In the genomic region with DNA sequence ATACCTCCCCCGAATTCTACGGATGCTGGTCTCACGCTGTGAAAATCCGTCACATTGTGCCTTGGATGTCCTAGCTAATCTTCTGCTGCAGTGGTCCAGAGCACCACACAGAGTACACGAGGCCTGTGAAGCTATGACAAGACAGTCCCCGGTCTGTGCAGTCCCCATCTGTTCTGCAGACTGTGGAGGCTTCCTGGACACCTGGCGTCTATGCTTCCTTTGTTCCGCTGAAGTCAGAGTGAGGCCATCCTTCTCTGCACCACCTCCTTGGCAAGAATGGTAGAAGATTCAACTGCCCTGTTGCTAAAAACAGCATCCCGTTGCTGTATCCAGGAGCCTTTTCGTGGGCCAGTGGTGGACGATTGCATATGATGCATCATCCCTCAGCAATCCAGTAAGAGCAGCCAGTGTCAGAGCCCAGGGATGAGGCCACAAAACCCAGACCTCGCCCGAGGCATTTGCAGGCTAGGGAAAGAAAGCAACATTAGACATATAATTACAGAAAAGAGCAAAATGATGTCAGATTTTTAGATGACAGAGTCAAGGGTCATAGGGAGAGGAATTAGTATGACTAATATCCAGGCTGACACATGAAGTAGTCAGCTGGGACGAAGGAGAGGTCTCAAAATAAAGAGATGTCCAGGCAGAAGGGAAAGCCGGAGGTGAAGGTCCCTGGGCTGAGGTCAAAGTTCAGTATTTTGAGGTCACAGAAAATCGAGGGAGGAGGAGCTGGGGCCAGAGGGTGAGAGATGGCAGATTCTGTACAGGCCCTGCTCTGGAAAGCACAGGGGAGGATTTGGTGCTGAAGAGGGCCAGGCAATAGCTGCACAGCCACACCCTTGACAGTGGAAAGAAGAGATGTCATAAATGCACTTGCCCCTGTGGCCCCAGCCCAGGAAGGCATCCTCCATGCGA, we compare ENCODE assay signal across 14 mouse cellular contexts. TPM values are rescaled to one million over a fixed set of nuclear protein-coding genes. Genes with fewer than 3 reads are reported as not detected.
A peak's percentile ranks its signal among the peaks of the same experiment; 100 is the strongest.
DNase-seq lines count a peak whose midpoint lies in the region; ATAC-seq and TF ChIP-seq lines count a peak whose summit lies in the region.
"Had no signal": no experiment of that assay in that cellular context is flagged by ENCODE, and none has a peak within 500 bp of the region (broad histone marks: within the 10 kb centered on the region; RNA-seq: fewer than 3 reads in every experiment).

No protein-coding gene starts in this region.

- no peak overlapping the region for H3K4me2 ChIP-seq in forebrain, postnatal 0 days (ENCODE audit: low read depth)
- H3K4me2 ChIP-seq: liver, embryonic 12.5 days; midbrain, embryonic 11.5 days had no signal

- 79% methylated on average over 17 of the region's 17 CpGs for WGBS in forebrain, postnatal 0 days

- H3K4me3 ChIP-seq in forebrain, postnatal 0 days (ENCODE audit: low read depth, low read length) = no peak overlapping the region
- H3K4me3 ChIP-seq: liver, embryonic 12.5 days had no signal

- H3K9ac ChIP-seq in forebrain, postnatal 0 days = no peak overlapping the region
- H3K9ac ChIP-seq: liver, embryonic 12.5 days had no signal

- H3K27ac ChIP-seq in forebrain, postnatal 0 days (ENCODE audit: low read depth, low read length) = no peak overlapping the region
- H3K27ac ChIP-seq: liver, embryonic 12.5 days had no signal

- peak; percentile 99 for ATAC-seq in Patski
- no peak for ATAC-seq in forebrain, postnatal 0 days
- ATAC-seq: inflammation-experienced regulatory T-cells, adult 6 months; liver, embryonic 12.5 days; lung, postnatal 0 days had no signal

- no peaks in the 10 kb centered on the region for H3K9me3 ChIP-seq in forebrain, postnatal 0 days (ENCODE audit: low read length)
- H3K9me3 ChIP-seq: liver, embryonic 12.5 days had no signal

- in situ Hi-C loops in Patski (cut with MboI; ENCODE audit: low pct_unique_long_range_greater_than_20kb) = loop anchor here (5.0 kb wide), 2 partner anchors 78 to 187 kb away; no protein-coding TSS in a partner anchor

- no peak for TF ChIP-seq CTCF in Patski (IDR thresholded peaks at IDR 0.05)
- TF ChIP-seq CTCF in forebrain, postnatal 0 days (IDR thresholded peaks at IDR 0.05; ENCODE audit: low read depth) = no peak

- intact Hi-C loops in gastrocnemius, postnatal 36 days (cut with DNase I) = loop anchor here (5.0 kb wide), 1 partner anchor 73 kb away; no protein-coding TSS in a partner anchor

- CTCF ChIA-PET in Patski (lab: Charles Lee) = no interaction called here

- POLR2A ChIA-PET in Patski (lab: Charles Lee) = no interaction called here

- DNase-seq in gastrocnemius, adult 18-20 months (ENCODE audit: low spot score) = peak; percentile 23
- no peak for DNase-seq in gastrocnemius, postnatal 36 days
- DNase-seq in 3T3-L1 (ENCODE audit: low read depth, low spot score) (peak; percentile 97), Patski (ENCODE audit: low read depth, low spot score) (peak; percentile 90)
- peak; percentile 31 for DNase-seq in thymus, postnatal 0 days (ENCODE audit: low spot score)
- no peak for DNase-seq in right cerebral cortex, postnatal 25 days
- no peak for DNase-seq in forebrain, postnatal 0 days
- DNase-seq: adrenal gland, adult 8-10 months; kidney, postnatal 14 days had no signal

- H3K27me3 ChIP-seq in Patski = no peaks in the 10 kb centered on the region
- H3K27me3 ChIP-seq in forebrain, postnatal 0 days (ENCODE audit: insufficient read depth, low read length) = no peaks in the 10 kb centered on the region
- H3K27me3 ChIP-seq: liver, embryonic 12.5 days had no signal

- no peaks in the 10 kb centered on the region for H3K4me1 ChIP-seq in forebrain, postnatal 0 days (ENCODE audit: insufficient read depth)
- H3K4me1 ChIP-seq: liver, embryonic 12.5 days had no signal

- no peaks in the 10 kb centered on the region for H3K36me3 ChIP-seq in forebrain, postnatal 0 days (ENCODE audit: insufficient read depth)
- H3K36me3 ChIP-seq: liver, embryonic 12.5 days had no signal

RNA-seq across cellular contexts. Expression of a gene that starts 38.3 kb away (rescaled TPM):
- total RNA-seq in gastrocnemius, adult 18-20 months (2021) = 10 to 100 TPM; 18.2 to 24.3 TPM
- 10 to 100 TPM; 16.9 to 18.7 TPM for total RNA-seq in gastrocnemius, postnatal 36 days (2021)
- polyA plus RNA-seq in Patski (2021) = 33.4 TPM
- polyA plus RNA-seq in thymus, postnatal 0 days (2015; fragmentation: Nextera tagmentation; extraction: Ambion mirVana) = 13.1 and 13.7 TPM in 2 replicates
- total RNA-seq in forebrain, postnatal 0 days (2014; rRNA removed) = 45.2 and 54.6 TPM in 2 replicates
- 15.7 and 17.1 TPM in 2 replicates for polyA plus RNA-seq in forebrain, postnatal 0 days (2015; fragmentation: Nextera tagmentation; extraction: Ambion mirVana)

RNA-seq across cellular contexts. Expression of a gene that starts 55.2 kb away (rescaled TPM):
- total RNA-seq in gastrocnemius, adult 18-20 months (2021) = 10 to 100 TPM; 13.4 to 17.6 TPM
- 10 to 100 TPM; 14.1 to 17.1 TPM for total RNA-seq in gastrocnemius, postnatal 36 days (2021)
- 0.04 TPM for polyA plus RNA-seq in Patski (2021)
- 19.9 and 22.7 TPM in 2 replicates for polyA plus RNA-seq in thymus, postnatal 0 days (2015; fragmentation: Nextera tagmentation; extraction: Ambion mirVana)
- total RNA-seq in forebrain, postnatal 0 days (2014; rRNA removed) = 4.3 and 4.8 TPM in 2 replicates
- 4.9 and 5.3 TPM in 2 replicates for polyA plus RNA-seq in forebrain, postnatal 0 days (2015; fragmentation: Nextera tagmentation; extraction: Ambion mirVana)
- total RNA-seq: CH12.LX had no signal

Comparison
In these comparisons a context has a peak if more than half of its experiments do, and no peak if none do; other contexts are left out.
1. DNase-seq: peak in gastrocnemius, adult 18-20 months (single experiment), 3T3-L1 (single experiment), Patski (single experiment) and thymus, postnatal 0 days (single experiment); none in gastrocnemius, postnatal 36 days (0 of 2), right cerebral cortex, postnatal 25 days (single experiment) and forebrain, postnatal 0 days (single experiment).